Mouse (Mus musculus): ENCODE results near the gene Cldn14.
A peak's percentile ranks its signal among the peaks of the same experiment; 100 is the strongest.

The Cldn14 gene

GRCm38 (mm10) chr16:93912158-93912557 is 96.5 kb downstream of the Cldn14 start:
- no peak for DNase-seq (ENCODE audit: low read depth)

GRCm38 (mm10) chr16:93910735-93911665 is 97.6 kb downstream of the Cldn14 start:
- no peak for DNase-seq (ENCODE audit: low read depth)

GRCm38 (mm10) chr16:93909936-93910335 is 98.7 kb downstream of the Cldn14 start:
- DNase-seq (ENCODE audit: low read depth) = no peak

GRCm38 (mm10) chr16:93908196-93908595 is 100.4 kb downstream of the Cldn14 start:
- no peak for DNase-seq (ENCODE audit: low read depth)

- no peak for DNase-seq (ENCODE audit: low read depth)
Measured at GRCm38 (mm10) chr16:93907761-93908160, 100.9 kb downstream of the Cldn14 start.

GRCm38 (mm10) chr16:93906156-93907014 is 102.3 kb downstream of the Cldn14 start:
- DNase-seq (ENCODE audit: low read depth) = peak; percentile 40

GRCm38 (mm10) chr16:93903027-93903426 is 105.6 kb downstream of the Cldn14 start:
- no peak for DNase-seq (ENCODE audit: low read depth)

- no peak for DNase-seq (ENCODE audit: low read depth)
Measured at GRCm38 (mm10) chr16:93893285-93893684, 115.4 kb downstream of the Cldn14 start.

- no peak for DNase-seq (ENCODE audit: low read depth)
Measured at GRCm38 (mm10) chr16:93890948-93891604, 117.6 kb downstream of the Cldn14 start.

- DNase-seq (ENCODE audit: low read depth) = no peak
Measured at GRCm38 (mm10) chr16:93888481-93888880, 120.2 kb downstream of the Cldn14 start.

- DNase-seq (ENCODE audit: low read depth) = no peak
Measured at GRCm38 (mm10) chr16:93884722-93885113, 123.9 kb downstream of the Cldn14 start.

GRCm38 (mm10) chr16:93884086-93884721 is 124.4 kb downstream of the Cldn14 start:
- DNase-seq (ENCODE audit: low read depth) = peak; percentile 20

- peak; percentile 97 for DNase-seq (ENCODE audit: low read depth)
Measured at GRCm38 (mm10) chr16:93883423-93884085, 125.1 kb downstream of the Cldn14 start, which contains the start of gene Chaf1b. Gene Chaf1b (plus strand): TSS chr16:93883901.

GRCm38 (mm10) chr16:93877612-93878380 is 130.8 kb downstream of the Cldn14 start:
- no peak for DNase-seq (ENCODE audit: low read depth)

GRCm38 (mm10) chr16:93874841-93875240 is 133.8 kb downstream of the Cldn14 start:
- DNase-seq (ENCODE audit: low read depth) = no peak

Measured in c-Kit-positive CD71-positive TER-119-negative erythroid progenitor cells, embryonic 14.5 days (primary cell).